Mouse (Mus musculus) testis, postnatal 14 days (tissue): ENCODE measurements around the gene Tmem184c.

Experiments
- DNase-seq: peaks from one replicate; pipeline ENCODE4 v3.0.0; 2021; ENCODE audit warnings: low spot score

Tmem184c gene

GRCm38 (mm10) chr8:77610374-77610969 is at the start of gene Tmem184c:
Gene Tmem184c (minus strand): TSS chr8:77610698.
- DNase-seq: peak; percentile 97

- no peak for DNase-seq
These were observed 49.1 kb upstream of the Tmem184c start for GRCm38 (mm10) chr8:77659534-77660080.

DNA sequence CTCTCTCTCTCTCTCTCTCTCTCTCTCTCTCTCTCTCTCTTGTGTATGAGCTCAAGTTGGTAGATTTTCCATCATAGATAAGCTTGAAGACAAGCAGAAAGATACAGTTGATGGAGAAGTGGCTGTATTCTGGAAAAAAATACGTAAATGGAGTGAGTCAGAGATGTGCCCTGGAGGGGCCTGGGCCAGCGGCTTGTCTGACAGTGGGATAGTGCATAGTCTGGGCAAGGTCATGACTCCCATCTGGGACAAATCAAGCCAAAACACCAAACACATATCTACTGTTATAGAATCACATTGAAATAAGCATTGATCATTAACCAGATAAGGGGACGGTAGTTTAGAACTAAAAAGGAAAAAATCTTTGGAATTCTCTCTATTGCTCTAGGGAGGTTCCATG is 47.9 kb upstream of the Tmem184c start:
- no peak for DNase-seq

- no peak for DNase-seq
These were observed 40.2 kb upstream of the Tmem184c start for GRCm38 (mm10) chr8:77650646-77651190.

DNA sequence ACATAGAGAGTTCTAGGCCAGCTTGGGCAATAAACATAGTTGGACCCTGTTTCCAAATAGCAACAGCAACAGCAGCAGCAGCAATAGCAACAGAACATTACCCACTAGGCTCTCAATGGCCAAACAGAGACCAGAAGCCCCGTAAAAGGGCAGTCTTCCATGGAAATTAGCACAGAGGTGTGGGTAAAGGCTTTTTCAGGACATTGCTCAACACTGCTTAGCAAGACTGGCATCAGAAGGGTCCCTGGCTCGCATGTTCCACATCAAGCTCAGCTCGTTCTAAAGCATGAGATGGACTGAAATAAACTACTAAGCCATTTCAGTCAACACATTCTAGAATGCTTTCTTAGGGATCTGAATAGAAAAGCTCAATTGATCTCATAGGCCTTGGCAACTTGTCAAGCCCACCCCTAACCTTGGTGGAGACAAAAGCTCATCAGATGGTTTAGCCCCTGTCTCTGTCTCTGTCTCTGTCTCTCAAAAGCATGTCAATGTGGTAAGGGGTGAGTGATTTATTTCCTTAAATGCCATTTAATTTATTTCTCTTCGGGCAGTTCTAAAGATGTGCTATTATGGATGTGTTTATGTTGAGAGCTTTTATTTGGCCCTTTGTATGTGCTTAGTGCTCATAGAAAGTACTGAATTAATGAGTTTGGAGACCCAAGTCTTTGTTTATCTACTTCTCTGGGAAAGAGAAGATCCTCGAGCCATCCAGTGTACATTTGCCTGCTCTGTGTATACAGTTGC is 29.8 kb upstream of the Tmem184c start:
- DNase-seq: no peak

DNA sequence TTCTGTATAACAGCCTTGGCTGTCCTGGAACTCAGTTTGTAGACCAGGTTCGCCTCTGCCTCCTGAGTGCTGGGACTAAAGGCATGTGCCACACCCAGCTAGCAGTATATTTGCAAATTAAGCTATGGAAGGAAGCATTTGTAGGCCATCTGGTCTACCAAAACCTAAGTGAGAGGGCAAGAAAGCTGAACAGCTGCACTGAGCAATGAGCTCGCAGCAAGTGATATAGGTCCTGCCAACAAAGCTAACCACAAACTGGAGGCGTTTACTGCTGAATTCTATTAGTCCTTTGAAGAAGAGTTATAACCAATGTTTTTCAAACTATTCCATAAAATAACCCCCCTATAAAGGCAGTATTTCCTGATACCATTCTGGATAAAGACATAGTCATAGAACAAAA is 27.1 kb upstream of the Tmem184c start:
- no peak for DNase-seq

- DNase-seq: no peak
These were observed 23.5 kb upstream of the Tmem184c start for GRCm38 (mm10) chr8:77634035-77634434.

GRCm38 (mm10) chr8:77633211-77633610 is 22.7 kb upstream of the Tmem184c start:
- DNase-seq: no peak

GRCm38 (mm10) chr8:77630691-77631090 is 20.2 kb upstream of the Tmem184c start:
- DNase-seq: no peak

GRCm38 (mm10) chr8:77629858-77630537 is 19.5 kb upstream of the Tmem184c start:
- peak; percentile 59 for DNase-seq

- DNase-seq: no peak
These were observed 13.2 kb upstream of the Tmem184c start for GRCm38 (mm10) chr8:77623677-77624209.

GRCm38 (mm10) chr8:77617916-77618315 is 7.4 kb upstream of the Tmem184c start:
- DNase-seq: no peak

GRCm38 (mm10) chr8:77609621-77610020 is 877 bp downstream of the Tmem184c start:
- no peak for DNase-seq

- DNase-seq: no peak
These were observed 26.3 kb downstream of the Tmem184c start for GRCm38 (mm10) chr8:77584174-77584573.

DNA sequence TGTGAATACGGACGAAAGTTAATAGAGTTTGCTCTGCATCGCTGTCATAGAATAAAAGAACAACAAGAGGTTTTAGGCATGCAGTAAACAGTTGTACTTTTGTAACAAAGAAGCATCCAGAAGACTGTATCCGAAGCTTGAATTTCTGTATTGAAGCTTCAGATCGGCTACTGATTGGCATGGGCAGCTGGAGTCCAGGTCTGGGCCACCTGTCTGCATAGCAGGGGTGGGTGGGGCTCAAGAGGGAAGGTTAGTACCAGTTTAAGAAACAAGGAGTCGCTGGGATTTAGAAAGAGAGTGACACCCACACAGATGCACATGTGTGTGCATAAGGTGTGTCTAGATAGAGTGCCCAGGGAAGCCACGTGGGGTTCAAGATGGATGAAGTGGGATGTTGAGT is 32.8 kb downstream of the Tmem184c start:
- DNase-seq: no peak

GRCm38 (mm10) chr8:77574229-77574628 is 36.3 kb downstream of the Tmem184c start:
- no peak for DNase-seq

GRCm38 (mm10) chr8:77561441-77561840 is 49.1 kb downstream of the Tmem184c start:
- DNase-seq: no peak

DNA sequence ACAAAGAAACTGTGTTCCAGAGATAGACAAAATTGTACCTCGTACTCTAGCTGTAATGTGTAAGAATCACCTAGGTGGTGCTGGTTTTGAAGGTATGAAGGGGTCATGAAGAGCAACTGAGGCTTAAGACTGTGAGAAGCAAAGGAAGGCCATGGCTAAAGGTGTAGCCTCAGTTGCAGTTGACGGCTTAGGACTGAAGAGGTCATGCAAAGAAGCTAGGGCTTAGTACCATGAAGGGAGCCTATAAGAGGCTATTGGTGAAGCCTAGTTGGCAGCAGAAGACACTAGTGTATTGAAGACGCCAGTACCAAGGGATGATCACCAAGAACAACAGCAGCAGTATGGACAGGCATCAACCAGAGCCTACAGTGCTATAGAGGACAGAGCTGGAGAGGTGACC is 58.0 kb downstream of the Tmem184c start:
- DNase-seq: no peak

DNA sequence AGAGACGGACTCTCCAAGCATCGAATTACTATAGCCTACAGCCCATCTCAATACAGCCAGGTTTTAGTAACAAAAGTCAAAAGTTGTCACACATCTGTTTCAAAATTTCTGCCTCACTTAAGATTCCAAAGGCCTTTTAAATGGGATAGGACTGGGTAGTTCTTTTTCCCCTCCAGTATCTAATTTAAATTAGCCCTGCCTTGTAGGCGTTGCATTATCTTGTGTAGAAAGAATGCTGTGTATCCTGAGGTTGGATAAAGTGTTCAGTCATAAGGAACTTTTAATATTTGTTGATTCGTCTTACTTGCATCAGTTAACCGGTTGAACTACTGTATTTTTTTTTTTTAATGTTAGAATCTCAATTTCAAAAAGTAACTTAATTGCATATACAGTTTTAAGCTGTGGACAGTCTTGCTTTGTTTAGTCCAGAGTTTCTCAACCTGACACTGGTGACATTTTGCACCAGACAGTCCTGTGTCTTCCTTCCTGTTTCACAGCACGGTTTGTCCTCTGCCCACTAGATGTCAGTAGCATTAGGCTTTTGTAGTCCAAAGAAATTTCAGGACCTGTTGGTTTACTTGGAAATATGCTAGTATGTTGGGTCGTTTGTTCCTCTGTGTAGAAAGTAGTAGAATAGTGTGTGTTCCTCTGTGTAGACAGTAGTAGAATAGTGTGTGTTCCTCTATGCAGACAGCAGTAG is 60.5 kb downstream of the Tmem184c start:
- no peak for DNase-seq

GRCm38 (mm10) chr8:77549121-77549706 is 61.3 kb downstream of the Tmem184c start, which contains the start of gene Prmt9:
Gene Prmt9 (plus strand): TSS chr8:77549397.
- peak; percentile 92 for DNase-seq
